Mouse (Mus musculus) Muller cell, postnatal 12 days (primary cell): ENCODE measurements around the gene Serpinb1a.

ENCODE experiments used
- DNase-seq: peaks from one replicate; pipeline ENCODE4 v3.0.0-alpha.2; 2015; ENCODE audit errors: inconsistent ontology term

Gene Serpinb1a

GRCm38 (mm10) chr13:32799131-32799530 lies 51.9 kb downstream of the Serpinb1a start:
- DNase-seq, result no peak

GRCm38 (mm10) chr13:32797085-32797484 lies 53.9 kb downstream of the Serpinb1a start:
- DNase-seq, result no peak

- no peak for DNase-seq
These were observed 55.8 kb downstream of the Serpinb1a start for GRCm38 (mm10) chr13:32795166-32795565.

- DNase-seq, result no peak
These were observed 56.4 kb downstream of the Serpinb1a start for GRCm38 (mm10) chr13:32794619-32795018.
